Mouse (Mus musculus) urinary bladder, postnatal 10 days (tissue): ENCODE data around the gene Ing1.

Source experiments
- DNase-seq: peaks from one replicate; pipeline ENCODE4 v3.0.0; 2022; ENCODE audit warnings: low spot score

Ing1 gene

DNA sequence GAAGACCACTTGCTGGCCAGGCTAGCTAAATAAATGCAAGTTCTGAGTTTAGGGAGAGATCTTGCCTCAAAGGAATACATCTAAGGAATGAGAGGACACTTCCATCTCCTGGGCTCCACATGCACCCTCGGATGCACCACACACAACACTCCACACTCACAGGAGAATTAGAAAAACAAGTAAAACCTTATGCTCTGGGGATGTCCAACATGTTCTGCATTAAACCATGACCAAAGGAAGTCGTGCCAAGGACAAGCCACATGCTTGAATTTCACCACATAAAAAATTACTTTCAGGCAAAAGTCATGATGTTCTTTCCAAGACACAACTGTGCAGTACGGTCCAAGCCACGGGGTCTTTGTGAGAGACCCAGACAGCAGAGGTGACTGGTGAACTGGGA, 36.5 kb downstream of the Ing1 start:
- no peak for DNase-seq

DNA sequence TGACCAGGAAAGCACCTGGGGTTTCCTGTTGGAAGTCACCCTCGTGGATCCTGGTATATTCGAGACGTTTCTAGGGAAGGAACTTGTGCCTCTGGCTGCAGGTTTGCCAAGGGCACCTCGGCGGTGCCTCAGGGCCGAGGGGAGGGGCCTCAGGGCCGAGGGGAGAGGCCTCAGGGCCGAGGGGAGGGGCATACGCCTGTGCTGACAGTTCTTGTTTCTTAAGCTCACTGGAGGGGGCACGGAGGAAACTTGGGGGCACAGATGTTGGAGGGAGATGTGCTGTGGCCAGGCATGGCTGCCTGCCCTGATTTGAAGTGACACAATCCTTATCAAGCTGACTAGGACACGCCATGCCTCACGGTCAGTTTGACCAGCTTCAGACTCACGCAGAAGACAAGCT, 36.9 kb downstream of the Ing1 start:
- no peak for DNase-seq

DNA sequence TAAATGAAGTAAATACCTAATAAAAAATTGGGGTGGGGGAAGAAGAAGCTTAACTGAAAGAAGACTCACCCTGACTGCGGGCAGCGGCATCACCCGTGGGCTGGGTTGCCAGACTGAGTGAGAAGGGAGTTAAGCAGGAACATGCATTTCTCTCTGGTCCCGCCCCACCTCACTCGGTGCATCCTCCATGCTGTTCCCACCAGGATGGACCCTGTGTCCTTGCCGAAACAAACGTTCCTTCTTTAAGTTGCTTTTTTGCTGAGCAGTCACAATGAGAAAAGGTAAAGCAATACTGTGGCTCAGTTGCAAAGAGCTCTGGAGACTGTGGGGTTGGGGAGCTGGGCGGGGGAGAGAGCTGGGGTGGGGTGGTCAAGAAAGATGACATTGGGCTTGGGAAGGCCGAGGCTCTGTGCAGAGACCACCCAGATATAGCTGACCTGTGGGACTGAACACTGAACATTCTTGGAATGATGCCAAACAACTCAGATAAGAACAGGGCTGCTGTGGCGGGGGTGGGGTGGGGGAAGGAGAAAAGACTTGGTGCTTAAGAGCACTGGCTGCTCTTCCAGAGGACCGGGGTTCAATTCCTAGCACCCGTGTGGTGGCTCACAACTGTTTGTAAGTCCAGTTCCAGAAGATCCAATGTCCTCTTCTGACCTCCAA, 38.0 kb downstream of the Ing1 start:
- no peak for DNase-seq

DNA sequence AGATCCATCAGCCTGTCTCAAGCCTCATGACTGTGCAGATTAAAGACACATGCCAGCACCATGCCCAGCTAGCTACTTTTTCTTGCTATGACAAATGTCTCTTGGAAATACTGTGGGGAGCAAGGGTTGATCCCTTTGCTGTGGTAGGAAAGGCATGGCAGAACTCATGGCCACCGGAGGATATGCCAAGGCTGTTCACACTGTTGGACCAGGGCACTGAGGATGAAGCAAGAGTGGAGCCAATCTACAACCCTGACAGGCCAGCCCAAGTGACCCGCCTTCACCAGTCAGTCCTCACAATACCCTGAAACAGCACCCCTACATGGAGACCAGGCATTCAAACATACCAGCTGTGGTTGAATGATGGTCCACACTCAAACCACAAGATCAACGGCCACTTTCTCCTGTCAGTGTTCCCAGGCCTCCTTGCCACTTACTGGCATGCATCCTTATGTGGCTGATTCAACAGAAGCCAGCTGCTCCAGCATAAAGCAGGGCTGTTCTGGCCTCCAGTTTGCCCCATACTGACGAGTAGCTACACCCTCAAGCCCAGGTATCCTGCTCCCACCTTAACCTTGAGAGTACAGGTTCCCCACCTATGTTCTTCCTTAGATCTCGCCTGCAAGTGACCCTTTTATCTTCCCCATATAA, 45.1 kb downstream of the Ing1 start:
- no peak for DNase-seq

DNA sequence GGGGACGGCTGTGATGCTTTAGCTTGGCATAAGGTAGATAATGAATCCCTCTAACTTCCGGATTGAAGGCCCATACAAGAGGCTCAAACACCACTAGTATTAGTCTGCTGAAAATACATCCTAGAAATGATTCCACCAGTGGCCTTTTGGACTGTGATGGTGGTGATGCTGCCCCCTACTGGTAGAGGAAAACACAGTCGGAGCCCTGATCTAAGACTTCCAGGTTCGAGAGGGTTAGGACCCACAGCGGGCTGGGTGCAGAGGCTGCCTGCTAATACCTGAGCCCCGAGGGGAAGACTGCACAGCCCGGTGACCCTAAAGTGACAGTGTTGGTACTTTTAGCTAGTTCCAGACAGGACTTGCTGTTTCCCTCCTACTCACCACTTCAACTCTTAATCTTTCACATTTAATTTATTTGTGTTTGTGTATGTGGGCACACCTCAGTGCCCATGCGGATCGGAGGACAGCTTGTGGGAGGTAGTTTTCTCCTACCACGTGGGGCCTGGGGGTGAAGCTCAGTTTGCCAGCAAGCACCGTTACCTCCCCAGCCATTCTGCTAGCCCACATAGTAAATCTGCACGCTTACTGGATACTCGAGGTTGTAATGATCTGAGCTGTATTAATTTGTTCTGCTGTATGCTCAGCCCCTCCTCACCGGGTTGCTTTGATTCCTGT, 46.8 kb downstream of the Ing1 start:
- DNase-seq = no peak

DNA sequence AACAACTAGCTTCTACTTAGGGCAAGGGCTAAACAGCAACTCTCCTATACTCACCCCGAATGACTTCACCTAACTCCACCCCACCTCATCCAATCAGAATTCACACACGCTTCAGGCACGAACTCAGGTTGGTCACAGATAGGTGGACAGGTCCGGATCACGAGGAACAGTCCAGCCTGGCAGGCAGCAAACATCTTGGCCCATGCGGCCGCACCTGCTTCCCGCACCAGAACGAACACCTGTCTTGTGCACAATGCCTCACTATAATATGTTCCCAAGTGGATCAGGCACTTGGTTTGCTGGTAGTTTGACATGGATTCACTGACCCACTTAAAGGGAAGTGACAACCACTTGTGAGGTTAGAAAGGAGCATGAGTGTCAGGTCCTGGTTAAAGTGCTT, 53.5 kb downstream of the Ing1 start:
- no peak for DNase-seq
